Mouse (Mus musculus): ENCODE results near the gene Nop58. TPM values are rescaled to one million over a fixed set of nuclear protein-coding genes. Genes with fewer than 3 reads are reported as not detected.

Nop58 gene
- polyA plus RNA-seq, 1 experiment from 2014 or later = 140 TPM

DNA sequence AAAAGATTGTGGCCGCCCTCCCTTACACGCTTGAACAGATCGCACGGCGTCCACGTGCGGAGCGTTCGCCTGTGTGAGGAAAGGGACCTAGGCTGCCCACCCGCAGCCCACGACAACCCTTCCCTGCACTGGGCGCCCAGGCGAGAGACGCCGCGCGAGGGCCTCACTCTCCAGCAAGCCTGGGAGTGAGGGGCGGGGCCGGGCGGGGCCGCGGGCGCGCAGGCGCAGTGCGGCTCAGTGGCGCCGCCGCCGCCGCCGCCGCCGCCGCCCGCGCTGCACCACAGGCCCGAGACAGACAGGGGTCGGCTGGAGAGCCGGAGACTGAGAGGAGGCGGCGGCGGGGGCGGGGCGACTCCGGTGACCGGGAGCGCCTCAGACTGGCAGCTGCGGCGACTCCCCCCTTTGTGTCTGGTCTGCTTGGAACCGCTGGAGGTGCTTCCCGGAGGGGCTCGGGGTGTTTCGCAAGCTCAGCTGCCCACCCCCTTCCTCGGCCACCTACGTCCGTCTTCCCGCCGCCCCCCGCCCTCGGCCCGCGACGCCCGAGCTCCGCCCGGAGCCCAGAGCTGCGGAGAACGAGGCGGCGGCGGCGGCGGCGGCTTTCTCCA lies 78.5 kb downstream of the Nop58 start, which contains the start of gene Bmpr2:
Bmpr2 (plus strand) TSS at position 237 of the 605 bp plus-strand sequence.
- H3K4me3 ChIP-seq (replicated peaks) = peak within 1 kb of the TSS; percentile 99
- ATAC-seq (ENCODE audit: low FRiP score) = peak; percentile 93

DNA sequence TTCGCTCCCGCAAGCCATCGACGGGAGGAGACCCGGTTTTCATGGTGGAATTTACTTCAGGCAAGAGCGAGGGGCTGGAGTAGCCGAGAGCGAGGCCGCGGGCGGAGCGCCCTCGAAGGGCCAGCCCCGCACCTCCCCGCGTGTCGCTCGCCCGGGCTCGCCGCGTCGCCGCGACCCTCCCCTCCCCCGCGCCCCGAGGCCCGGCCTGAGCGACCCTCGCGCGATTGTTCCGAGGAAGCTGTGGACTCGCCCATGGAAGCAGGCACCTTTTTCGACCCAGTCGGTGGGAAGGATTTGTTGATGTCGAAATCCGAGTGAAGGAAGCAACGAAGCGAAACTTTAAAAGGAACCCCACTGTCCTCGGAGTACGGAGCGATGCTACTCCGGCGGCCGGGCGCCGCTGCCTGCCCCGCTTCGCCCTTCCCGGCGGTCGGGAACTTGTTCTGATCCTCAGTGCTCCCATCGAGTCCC lies 79.0 kb downstream of the Nop58 start:
- Histone ChIP-seq H3K4me3 (replicated peaks) (peak overlapping the region; percentile 99), H3K36me3 (no peaks in the 10 kb centered on the region), H3K9me3 (replicated peaks) (no peaks in the 10 kb centered on the region), H3K4me2 (peak overlapping the region; percentile 78), H3K9ac (replicated peaks) (peak overlapping the region; percentile 94), H3K27me3 (replicated peaks) (no peaks in the 10 kb centered on the region), H3K27ac (replicated peaks) (peak overlapping the region; percentile 99), H3K4me1 (peaks cover 17% of the 10 kb centered on the region)
- ATAC-seq (ENCODE audit: low FRiP score) = peak; percentile 69
- 0% methylated on average over 50 of the region's 55 CpGs for WGBS

More for the DNA sequence above, 78.5 kb downstream of the Nop58 start, which contains the start of gene Bmpr2:
- Histone ChIP-seq H3K36me3 (no peaks in the 10 kb centered on the region), H3K9me3 (replicated peaks) (no peaks in the 10 kb centered on the region), H3K27me3 (replicated peaks) (no peaks in the 10 kb centered on the region), H3K9ac (replicated peaks) (peak within 1 kb of the TSS; percentile 94), H3K27ac (replicated peaks) (peak within 1 kb of the TSS; percentile 99), H3K4me1 (peaks cover 16% of the 10 kb centered on the region), H3K4me2 (peak within 1 kb of the TSS; percentile 78)
- WGBS = 0% methylated on average over 48 of the region's 75 CpGs

GRCm38 (mm10) chr1:59764407-59764971 lies 79.7 kb downstream of the Nop58 start:
- Histone ChIP-seq H3K36me3 (no peaks in the 10 kb centered on the region), H3K9me3 (replicated peaks) (no peaks in the 10 kb centered on the region), H3K4me3 (replicated peaks) (peak overlapping the region; percentile 99), H3K27me3 (replicated peaks) (no peaks in the 10 kb centered on the region), H3K4me2 (peak overlapping the region; percentile 78), H3K9ac (replicated peaks) (peak overlapping the region; percentile 94), H3K27ac (replicated peaks) (peak overlapping the region; percentile 99), H3K4me1 (peaks cover 20% of the 10 kb centered on the region)
- under 1% methylated on average over 27 of the region's 27 CpGs for whole genome bisulfite sequencing
- no peak for ATAC-seq (ENCODE audit: low FRiP score)

DNA sequence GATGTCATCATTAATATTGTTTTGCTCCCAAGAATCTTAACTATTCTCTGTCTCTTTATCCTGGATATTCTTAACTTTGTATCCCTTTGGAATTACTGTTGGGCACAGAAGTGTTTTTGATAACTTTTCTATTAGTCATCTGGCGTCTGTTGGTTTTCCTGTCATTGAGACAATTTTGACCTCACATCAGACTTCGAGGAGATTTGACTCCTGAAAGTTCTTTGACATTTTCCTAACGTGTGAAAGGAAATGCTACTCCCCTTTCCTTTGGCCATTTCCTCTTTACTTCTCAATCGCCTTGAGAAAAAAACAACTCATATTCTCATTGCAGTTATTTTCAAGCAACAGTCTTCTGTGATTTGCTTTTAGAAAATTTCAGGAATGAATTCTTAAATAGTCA lies 80.5 kb downstream of the Nop58 start:
- Histone ChIP-seq H3K4me2 (peak overlapping the region; percentile 78), H3K27ac (replicated peaks) (no peak overlapping the region), H3K27me3 (replicated peaks) (no peaks in the 10 kb centered on the region), H3K9ac (replicated peaks) (no peak overlapping the region), H3K9me3 (replicated peaks) (no peaks in the 10 kb centered on the region), H3K4me3 (replicated peaks) (peak overlapping the region; percentile 42), H3K36me3 (no peaks in the 10 kb centered on the region), H3K4me1 (peaks cover 26% of the 10 kb centered on the region)
- 3% methylated on average over 4 of the region's 4 CpGs for WGBS
- no peak for ATAC-seq (ENCODE audit: low FRiP score)

DNA sequence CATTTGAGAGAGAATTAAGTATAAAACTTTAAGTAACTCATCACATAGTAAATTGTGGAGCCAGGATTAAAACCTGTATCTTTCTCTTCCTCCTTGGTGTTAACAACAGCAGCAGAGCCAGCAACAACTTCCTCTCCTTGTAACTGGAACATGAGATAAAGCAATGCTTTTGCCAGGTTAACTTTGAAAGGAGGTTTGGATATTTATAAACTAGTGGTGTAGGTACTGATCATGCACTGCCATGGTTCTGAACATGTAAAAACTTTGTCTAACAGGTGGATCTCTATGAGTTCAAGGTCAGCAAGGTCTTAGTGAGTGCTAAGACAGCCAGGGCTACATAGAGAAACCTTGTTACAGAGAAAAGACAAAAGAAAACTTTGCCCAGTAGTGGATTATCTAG lies 81.9 kb downstream of the Nop58 start:
- Histone ChIP-seq H3K27me3 (replicated peaks) (no peaks in the 10 kb centered on the region), H3K4me1 (peaks cover 30% of the 10 kb centered on the region), H3K36me3 (no peaks in the 10 kb centered on the region), H3K4me2 (peak overlapping the region; percentile 63), H3K9me3 (replicated peaks) (no peaks in the 10 kb centered on the region), H3K4me3 (replicated peaks) (peak overlapping the region; percentile 33), H3K9ac (replicated peaks) (peak overlapping the region; percentile 20), H3K27ac (replicated peaks) (no peak overlapping the region)
- ATAC-seq (ENCODE audit: low FRiP score) = no peak

Other genes with a start within 250 kb of the Nop58 start
- 3.5 and 4.5 TPM in 2 replicates for gene Fzd7, start 202.5 kb upstream of the Nop58 start, polyA plus RNA-seq (2015; fragmentation: Nextera tagmentation; extraction: Ambion mirVana)
- 9.6 and 10.0 TPM in 2 replicates for gene Gm973, start 168.7 kb upstream of the Nop58 start, polyA plus RNA-seq (2015; fragmentation: Nextera tagmentation; extraction: Ambion mirVana)
- 327 and 333 TPM in 2 replicates for gene Sumo1, start 14.1 kb upstream of the Nop58 start, polyA plus RNA-seq (2015; fragmentation: Nextera tagmentation; extraction: Ambion mirVana)
- 9.4 and 10.5 TPM in 2 replicates for gene Bmpr2, start 78.4 kb downstream of the Nop58 start, polyA plus RNA-seq (2015; fragmentation: Nextera tagmentation; extraction: Ambion mirVana)
- gene Fam117b, start 228.0 kb downstream of the Nop58 start, polyA plus RNA-seq (2015; fragmentation: Nextera tagmentation; extraction: Ambion mirVana) = 27.4 and 33.1 TPM in 2 replicates